Mouse (Mus musculus): ENCODE measurements around the gene Ttll11.

Ttll11 gene

DNA sequence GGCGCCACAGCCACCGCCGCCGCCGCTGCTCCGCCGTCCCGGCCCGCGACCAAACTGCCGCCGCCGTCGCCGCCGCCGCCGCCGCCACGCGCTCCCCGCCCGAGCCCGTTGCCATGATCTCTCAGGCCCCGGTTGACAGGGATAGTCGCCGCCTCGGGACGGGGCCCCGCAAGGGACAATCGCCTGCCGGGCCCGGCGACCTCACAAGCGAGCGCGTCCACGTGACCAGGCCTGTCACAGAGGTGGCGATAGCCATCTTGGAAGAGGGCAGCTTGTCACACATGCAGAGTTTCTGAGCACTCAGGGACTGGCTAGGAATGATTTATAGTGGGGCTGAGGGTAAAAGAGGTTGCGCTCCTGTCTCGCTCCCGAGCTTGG lies at the start of gene Ttll11:
TSS of gene Ttll11 (minus strand) at position 270 of the 378 bp plus-strand sequence.
- peak; percentile 90 for DNase-seq

DNA sequence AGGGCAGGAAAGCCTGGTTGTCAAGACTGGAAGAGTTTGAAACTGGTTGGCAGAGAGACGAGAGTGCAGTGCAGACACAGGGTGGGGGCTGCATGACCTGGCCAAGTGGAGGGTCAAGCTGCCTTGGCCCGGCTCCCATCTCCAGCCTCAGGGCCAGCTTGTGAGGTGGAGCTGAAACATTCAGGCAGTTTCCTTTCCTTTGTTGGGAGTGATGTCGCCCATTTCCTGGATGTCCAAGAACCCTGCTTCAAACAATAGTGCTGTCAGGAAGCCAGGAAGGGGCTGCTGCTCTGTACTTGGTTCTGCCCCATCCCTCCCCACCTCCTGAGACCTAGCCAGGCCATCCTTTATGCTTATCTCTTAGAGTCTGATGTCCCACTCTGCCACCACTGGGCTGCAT lies 43.6 kb upstream of the Ttll11 start:
- DNase-seq = no peak

DNA sequence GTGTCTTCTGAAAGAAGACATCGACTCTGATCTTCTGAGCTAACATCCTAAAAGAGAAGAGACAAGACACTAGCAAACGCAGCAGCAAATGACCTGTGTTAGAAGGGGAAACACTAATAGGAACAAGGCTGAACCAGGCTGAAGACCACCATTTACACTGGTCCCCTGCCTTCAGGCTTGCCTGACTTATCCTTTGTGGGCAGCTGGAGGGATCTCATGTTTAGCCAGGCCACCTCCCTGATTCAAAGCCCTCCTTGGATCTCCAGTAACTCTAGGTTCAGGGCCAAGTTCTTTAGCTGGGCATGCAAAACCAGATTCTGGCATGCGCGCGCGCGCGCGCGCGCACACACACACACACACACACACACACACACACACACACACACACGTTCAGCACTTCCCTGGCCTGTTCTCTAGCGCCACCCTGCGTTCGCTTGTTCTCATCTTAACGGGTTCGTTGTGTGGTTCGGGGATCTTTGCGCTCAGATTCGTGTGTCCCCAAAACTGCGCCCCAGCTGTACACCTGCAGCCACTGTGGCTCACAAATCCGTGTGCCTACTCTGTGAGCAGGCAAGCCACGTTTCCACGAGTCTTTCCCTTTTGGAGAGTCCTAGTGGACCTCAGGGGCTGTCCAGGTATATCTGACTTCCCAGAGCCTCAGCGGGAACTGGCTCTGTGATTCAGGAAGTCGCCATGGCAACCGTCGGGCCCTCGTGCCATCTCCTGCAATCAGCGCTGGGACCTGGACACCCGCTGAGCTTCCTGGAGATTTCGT lies 41.9 kb upstream of the Ttll11 start:
- peak; percentile 73 for DNase-seq

GRCm38 (mm10) chr2:36013010-36013409 lies 33.3 kb upstream of the Ttll11 start:
- DNase-seq = no peak

- DNase-seq = no peak
These were observed 31.7 kb upstream of the Ttll11 start for GRCm38 (mm10) chr2:36011331-36011825.

- no peak for DNase-seq
These were observed 30.9 kb upstream of the Ttll11 start for GRCm38 (mm10) chr2:36010579-36010978.

DNA sequence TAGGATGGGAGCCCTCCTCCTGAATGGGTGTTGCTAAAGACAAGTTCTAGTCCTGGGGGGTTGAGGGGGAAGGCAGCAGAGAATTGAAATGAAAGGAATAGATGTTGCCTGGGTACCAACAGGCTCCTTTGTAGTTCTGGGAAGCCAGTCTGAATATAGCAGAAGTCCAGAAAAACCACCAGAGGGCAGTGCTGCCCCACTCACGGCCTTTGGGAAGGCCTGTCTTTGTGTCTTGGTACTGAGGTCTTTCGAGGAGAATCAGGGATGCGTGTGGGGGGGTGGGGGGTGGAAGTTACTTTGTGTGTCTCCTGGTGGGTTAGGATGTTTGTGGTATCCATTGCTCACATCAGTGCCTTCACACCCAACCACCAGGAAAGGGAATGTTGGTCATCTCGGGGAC lies 29.7 kb upstream of the Ttll11 start:
- peak; percentile 68 for DNase-seq

GRCm38 (mm10) chr2:36008071-36008470 lies 28.4 kb upstream of the Ttll11 start:
- peak; percentile 33 for DNase-seq

- DNase-seq = no peak
These were observed 22.5 kb upstream of the Ttll11 start for GRCm38 (mm10) chr2:36002188-36002587.

DNA sequence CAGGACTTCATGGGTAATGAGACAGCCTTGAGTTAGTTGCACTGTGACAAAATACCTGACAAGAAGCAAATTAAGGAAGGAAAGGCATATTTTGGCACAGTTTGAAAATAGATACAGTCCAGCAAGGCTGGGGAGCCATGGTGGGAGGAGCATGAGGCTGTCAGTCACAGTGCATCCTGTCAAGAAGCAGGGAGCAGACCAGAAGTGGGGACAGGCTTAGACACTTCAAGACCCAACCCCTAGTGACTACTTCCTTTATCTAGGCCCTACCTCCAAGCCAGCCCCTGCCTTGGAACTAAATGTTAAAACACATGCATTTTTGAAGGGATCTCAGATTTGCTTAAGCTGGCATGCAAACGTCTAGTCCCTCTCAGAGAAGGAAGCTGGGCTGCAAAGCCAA lies 20.7 kb upstream of the Ttll11 start:
- DNase-seq = no peak

- DNase-seq = no peak
These were observed 19.5 kb upstream of the Ttll11 start for GRCm38 (mm10) chr2:35999212-35999611.

- no peak for DNase-seq
These were observed 18.7 kb upstream of the Ttll11 start for GRCm38 (mm10) chr2:35998416-35998815.

DNA sequence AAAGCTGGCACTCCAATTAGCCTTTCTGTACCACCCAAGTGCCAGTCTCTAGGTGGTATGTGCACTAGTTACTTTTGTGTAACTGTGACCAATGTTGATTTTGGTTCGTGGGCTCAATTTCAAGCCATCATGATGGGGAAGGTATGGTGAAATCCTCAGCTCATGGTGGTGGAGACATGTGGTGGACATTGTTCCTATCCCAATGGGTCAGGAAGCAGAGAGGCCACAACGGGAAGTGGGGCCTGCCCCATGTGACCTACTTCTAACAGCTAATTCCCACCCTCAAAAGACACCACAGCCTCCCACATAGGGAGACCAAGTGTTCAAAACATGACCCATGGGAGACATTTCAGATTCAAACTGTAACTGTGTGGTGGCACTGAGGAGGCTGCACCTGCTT lies 17.0 kb upstream of the Ttll11 start:
- DNase-seq = no peak

GRCm38 (mm10) chr2:35994303-35994702 lies 14.6 kb upstream of the Ttll11 start:
- no peak for DNase-seq

DNA sequence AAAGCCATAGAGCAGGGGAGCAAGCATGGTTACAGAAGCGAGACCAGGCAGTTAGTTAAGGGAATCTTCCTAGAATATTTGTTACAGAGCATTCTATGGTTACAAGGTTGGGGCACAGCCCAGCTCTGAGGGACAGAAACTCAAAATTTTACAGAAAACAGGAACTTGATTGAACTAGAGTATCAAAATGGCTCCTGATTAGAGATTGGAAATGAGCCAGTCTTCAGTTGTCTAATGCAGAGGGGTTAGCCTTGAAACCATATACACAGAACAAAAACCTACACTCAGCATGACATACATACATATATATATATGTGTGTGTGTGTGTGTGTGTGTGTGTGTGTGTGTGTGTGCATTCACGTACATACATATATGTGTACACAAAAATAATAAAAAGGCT lies 13.8 kb upstream of the Ttll11 start:
- DNase-seq = no peak

DNA sequence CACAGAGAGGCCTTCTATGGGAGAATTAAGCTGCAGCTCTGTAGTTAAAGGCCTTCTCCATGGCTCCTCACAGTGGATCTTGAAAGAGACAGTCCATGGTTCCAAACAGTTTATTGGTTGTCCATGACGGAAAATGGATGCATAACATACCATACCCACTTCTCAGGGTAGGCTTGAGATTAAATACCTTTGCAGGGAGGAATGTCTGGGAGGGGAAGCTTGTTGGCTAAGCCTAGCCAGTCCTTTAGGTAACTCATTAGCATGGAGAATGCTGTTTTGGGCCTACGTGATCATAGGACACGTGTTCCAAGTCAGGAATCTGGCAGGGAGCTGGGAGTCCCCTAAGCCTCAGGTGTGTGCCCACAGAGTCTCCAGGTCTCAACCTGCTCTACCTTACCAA lies 12.5 kb upstream of the Ttll11 start:
- DNase-seq = no peak

DNA sequence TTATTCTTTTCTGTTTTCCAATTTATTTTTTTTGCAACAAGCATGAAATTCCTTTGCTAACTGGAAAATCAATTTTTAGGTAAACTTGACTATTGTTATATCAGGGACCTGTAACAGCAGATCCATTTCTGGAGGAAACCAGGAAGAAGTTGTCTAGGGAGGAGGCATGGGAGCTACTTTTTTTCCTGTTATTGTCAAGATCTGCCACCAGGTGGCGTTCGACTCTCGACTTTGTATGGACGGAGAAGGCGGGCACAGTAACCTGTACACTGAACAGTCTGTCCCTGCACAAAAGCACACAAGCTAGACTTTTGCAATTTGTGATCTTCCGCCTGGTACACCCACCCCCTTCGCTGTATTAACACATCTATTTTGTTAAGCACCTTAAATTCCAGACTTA lies 4.2 kb upstream of the Ttll11 start:
- peak; percentile 65 for DNase-seq

GRCm38 (mm10) chr2:35981872-35982271 lies 2.2 kb upstream of the Ttll11 start:
- no peak for DNase-seq

DNA sequence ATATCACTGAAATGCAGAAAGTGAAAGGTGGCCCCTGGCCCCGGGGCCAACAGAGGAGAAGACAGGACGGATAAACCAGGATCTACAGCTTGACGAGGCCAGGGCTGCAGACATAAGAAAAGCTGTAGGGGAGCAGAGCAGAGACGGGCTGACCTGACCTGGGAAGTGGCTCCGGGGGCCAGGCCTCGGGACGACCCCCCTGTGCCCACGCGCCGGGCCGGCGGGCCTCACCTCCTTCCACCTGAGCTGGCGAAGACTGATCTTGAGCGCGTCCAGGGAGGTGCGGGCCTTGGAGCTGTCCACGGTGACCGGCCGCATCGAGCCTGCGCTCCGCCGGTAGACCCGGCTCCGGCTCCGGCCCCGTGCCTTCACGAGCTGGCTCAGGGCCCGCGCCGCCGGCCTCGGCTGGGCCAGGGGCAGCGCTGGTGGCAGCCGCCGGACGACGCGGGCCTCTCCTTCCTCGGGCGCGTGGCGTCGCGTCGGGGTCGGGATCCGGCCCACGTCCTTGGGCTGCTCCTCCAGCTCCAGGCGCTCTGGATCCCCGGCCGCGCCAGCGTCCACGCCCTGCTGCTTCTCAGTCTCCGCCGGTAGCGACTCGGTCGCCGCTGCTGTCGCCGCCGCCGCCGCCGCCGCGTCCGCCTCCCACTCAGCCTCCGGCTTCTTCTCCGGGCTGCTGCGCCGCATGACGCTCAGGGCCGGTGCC lies 621 bp downstream of the Ttll11 start:
- peak; percentile 48 for DNase-seq

GRCm38 (mm10) chr2:35978276-35978933 lies 1.3 kb downstream of the Ttll11 start:
- peak; percentile 17 for DNase-seq

GRCm38 (mm10) chr2:35977749-35978148 lies 2.0 kb downstream of the Ttll11 start:
- no peak for DNase-seq

DNA sequence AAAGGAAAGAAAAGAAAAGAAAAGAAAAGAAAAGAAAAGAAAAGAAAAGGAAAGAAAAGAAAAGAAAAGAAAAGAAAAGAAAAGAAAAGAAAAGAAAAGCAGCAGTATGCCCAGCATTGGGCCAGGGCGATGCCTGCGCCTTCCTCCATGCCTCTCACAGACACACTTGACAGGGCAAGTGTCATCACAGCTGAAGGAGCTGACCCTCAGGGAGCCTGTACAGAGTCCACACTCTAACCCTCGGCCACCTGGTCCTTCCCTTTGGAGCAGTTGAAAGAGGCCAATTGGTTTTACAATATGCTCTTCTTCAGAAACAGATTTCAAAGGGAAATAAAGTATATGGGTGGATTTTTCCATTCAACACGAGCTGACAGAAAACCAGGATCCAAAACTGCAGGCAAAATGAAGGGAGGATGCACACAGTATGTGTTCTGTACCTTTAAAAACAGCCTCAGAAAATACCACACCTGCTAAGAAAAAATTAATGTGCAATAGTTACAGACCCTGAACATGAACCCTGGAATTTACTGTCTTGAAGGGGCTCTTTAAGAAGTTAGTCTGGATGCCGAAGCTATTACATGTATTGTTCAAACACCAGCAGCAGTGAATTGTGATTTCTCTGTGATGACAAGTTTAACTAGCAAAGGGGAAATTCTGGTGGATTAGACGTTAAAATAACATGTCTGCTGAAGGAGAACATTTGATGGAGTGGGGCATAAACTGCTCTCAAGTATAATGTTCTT lies 7.3 kb downstream of the Ttll11 start:
- DNase-seq = no peak

Measured in liver (tissue).